Mouse (Mus musculus) layer of hippocampus, postnatal 36 days (tissue): ENCODE measurements at regions not wholly inside any gene's neighbourhood (a gene's known extent, or its start where the extent isn't known, plus 50 kb on each side); places are given as distances from the start of the nearest gene placed in this dataset.
"Not testable (repeated sequence)": the region's sequence is repeated elsewhere in the genome, so short reads cannot be mapped to it uniquely, and the experiment has no call there.

Experiments
- DNase-seq, 2 experiments: peaks; one replicate each; pipeline ENCODE4 v3.0.0; 2022

DNA sequence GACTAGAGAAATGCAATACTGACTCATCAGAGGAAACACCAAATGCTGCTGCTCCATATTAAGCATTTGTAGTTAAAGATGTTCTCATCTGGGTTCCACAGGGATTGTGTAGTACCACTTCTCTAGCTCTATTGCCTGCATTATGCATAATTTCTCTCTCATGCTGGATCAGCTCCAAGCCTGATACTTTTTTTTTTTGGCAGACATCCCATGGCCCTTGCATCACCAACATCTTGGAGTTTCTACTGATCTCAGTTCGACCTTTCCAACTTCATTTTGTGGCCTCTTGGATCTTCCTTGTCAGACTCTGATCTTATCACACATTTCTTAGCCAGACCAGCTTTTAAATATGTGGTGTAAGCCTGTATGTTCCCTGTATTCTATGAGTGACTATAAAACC, 701.1 kb upstream of the Nr2f1 start:
- DNase-seq: no peak

DNA sequence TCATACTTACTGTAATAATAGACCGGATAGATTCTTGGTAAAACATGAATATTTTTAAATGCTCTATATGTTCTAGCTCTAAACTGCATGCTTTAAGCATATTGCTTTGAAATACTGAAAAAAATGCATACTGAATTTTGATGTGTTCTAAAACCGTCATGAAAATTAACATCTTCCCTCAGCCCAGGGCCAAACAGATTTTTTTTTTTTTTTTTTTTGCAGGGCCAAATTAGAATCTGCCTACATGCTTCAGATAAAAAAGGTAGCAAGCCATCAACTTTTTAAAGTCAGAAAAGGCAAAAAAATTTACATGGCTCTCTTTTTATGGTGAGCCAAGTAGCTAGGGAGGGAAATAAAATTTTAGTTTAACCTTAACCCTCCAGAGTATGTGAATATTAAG, 692.7 kb upstream of the Nr2f1 start:
- DNase-seq: no peak

DNA sequence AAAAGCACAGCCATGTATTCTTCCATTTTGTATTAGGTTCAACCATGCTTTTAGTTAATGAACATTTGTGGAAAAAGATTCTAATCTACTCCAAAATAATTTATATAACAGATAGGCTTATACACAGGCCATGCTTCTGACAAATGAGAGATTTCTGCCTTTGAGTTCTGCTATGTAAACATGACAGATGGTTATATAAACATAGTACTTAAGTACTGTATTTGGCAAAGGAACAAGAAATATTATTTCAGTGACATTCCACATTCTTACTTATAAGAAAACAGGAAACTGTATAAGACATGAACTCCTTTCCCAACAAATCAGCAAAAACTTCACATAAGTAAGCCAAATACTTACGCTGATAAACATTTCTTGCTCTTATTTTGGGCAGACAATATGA, 683.5 kb upstream of the Nr2f1 start:
- no peak for DNase-seq

DNA sequence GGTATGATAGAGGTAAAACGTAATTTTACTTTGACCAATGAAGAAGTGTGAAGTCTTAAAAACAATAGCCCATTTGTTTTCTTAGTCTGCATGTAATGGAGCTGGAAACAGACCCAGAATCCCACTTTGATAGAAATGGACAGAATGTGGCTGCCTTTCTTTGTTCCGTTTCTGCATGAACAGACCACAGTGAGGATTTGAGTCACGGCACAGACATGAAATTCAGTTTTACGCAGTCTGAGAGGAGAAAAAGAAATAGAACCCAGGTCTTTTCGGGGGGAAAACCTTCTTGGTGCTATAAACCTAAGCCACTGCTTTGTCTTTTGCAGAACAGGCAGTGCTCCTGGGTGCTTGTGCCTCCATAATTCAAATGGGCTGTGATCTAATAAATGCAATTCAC, 673.0 kb upstream of the Nr2f1 start:
- no peak for DNase-seq

DNA sequence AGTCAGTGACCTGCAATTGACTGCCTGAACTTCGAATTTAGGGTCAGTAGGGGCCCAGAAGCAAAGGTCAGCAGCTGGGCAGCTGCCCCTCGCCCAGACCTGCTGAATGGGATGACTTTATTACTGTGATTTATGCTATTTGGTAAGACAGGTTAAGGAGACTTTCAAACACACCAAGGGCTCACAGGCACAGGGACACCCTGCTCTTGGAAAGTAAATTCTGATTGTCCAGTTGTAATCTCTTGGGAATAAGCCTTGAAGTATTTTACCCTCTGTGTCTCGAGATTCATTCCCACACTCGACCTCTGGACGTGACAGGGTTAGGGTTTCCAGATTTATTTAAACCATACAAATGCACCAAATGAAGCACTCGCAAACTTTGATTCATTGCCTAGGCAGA, 672.4 kb upstream of the Nr2f1 start:
- no peak for DNase-seq

DNA sequence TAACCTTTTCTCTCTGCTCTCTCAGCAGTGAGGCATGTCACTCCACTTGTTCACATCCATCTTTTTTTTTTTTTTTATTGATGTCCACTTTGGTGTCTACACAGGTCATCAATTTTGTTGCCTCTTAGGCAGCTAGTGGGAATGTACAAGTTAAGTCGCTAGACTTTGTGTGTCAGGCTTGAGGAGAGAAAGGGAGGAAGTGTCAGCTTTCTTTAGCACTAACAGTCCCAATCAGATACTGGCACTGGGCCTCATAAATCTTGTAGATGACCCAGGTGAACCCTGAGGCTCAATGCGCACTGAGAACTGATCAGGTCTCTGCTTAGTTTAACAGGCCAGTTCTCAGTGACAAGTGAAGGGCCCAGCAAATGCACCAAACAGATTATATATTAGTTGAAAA, 671.7 kb upstream of the Nr2f1 start:
- no peak for DNase-seq

DNA sequence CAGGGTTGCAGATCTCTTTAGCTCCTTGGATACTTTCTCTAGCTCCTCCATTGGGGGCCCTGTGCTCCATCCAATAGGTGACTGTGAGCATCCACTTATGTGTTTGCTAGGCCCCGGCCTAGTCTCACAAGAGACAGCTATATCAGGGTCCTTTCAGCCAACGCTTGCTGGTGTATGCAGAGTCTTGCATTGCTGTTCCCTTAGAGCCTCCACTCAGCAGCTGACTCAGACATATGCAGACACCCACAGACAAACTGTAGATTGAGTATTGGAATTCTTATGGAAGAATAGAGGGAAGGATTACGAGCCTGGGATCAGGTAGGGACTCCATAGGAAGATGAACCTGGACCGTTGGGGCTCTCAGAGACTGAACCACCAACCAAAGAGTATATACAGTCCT, 624.8 kb upstream of the Nr2f1 start:
- not testable (repeated sequence) for DNase-seq

DNA sequence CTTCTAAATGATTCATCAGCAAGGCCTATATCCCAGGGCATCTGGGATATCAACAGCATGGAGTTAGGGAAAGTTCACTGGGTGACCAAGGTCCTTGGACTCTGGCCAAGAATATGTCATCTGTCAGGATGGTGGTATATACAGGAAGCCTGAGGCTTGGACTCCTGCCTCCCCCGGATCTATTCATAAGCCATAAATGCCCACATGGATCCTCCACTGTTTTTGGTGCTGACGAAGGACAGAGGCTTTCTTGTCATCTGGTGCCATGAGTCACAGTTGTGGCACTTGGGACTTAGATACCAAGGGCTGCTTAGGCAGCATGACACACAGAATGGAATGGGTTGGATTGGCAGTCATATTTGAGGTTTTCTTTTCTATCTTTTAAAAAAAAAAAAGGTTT, 610.1 kb upstream of the Nr2f1 start:
- DNase-seq: no peak

DNA sequence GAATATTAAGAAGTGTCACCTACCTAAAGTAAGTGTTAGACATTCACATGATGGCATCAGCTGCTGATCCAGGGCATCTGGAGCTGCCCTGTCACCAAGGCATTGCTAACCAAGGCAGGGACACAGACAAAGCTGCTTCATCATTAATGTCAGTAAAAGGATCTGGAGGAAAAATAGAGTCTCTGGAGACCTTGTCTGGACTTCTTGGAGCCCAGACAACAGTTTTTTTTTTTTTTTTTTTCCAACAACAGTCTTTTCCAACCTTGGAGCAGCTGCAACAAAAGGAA, 603.2 kb upstream of the Nr2f1 start:
- DNase-seq: no peak

DNA sequence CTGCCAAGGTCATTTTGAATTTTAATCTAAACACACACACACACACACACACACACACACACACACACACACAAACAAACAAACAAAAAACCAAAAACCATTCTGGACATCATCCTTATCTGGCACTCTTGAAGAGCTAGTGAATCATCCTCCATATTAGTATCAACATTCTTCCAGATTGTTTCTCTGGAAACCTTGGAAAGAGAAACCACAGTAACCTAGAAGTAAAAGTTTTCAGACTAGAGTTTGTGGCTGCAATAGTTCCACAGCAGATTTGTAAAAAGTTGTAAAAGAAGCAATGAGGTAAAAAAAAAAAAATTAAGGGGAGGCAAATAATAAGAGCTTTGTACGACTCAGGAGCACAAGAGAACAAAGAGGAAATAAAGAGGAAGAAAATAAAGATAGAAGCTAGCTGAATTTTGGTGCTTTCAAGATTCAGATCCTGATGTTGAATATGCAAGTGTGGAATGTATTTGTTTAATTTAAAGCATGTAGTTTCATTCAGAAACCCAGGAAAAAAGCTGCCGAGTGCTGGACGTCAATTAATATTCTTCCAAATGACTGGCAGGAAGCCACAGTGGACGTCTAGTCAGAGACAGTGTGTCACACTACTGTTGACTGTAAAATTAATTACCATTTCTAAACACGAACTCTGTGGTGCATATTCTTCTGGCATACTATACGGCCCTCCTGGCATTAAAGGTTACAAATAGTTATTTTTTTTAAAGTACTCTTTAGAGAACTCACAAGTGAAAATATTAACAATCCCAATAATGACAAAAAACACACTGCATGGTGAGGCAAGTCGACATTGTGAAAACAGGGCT, 602.7 kb upstream of the Nr2f1 start:
- no peak for DNase-seq

DNA sequence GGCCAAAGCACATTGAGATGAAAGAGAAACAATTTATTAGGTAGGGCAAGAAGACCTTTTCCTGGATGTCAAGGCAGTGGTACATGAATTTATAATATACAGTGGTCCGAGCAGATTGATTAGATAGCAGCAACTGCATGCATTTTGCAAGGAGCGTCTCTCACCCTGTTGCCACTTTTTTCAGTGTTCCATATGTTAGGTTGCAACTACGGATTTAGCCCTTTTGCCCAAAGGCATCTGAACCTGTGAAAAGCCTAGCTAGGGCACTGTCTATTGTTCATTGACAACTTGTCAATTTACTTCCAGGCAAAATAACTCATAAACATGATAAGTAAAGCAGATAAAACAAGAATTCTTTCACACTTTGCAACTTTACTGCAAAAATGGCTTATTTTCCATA, 600.1 kb upstream of the Nr2f1 start:
- no peak for DNase-seq

DNA sequence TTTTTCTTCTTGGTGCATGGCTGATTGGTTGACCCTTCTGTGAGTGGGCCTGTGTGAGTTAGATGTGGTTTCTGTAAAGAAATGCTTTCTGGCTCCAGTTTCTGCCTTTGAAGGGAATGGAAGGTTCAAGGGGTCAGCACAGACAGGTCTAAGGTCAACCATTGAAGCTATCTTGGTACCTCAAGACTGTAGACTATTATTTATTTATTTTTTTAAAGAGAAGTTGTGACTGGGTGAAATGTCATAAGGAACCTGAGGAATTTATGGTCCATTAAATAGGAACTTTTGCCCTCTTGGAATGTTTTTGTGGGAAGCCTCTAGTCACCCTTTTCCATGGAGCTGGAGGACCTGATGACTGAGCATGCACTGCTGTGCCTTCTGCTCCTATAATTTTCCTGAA, 595.7 kb upstream of the Nr2f1 start:
- no peak for DNase-seq

DNA sequence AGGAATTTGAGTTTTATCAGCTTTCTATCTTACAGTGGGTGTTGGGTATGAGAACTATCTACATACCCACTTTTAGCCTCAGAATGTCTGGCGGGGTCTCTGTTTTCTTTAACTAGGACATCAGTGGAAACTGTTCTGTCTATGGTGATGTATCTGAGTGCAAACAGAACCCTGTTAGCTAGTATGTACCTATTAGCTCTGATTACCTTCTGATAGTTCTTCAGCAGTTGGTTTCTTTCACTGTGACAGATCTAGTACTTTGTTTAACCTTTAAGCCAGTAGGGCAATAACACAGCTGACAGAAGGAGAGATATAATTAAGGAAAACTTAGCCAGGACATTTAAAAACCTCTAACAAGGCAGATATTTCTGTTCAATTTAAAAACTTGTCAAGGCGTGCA, 584.7 kb upstream of the Nr2f1 start:
- DNase-seq: no peak

DNA sequence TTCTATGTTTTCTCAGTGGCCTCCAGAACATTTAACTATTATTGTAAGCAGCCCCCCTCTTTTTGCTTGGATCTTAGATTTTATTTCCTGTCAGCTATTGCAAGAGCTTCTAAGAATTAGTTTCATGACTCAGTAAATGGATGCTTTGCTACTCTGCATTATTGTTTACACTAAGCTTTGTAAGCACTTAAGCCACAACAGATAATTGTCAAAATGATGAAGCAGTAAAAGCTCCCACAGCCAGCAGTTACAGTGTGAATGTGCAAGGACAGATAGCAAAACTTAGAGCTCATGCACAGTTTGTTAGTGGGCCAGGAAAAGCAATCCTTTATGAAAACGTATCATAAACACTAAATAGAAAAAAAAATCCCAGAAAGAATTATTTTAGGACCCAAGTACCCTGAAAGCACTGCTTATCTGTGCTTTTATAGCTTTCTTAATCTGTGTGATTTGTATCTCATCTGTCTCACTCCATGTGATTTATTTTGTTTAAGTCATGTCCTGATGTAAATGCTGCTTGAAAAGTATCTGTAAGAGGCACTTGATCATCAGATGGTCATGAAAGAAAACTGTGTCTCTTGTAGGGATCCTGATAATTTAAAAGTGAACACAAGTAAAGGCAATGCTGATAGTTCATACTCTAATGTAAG, 584.2 kb upstream of the Nr2f1 start:
- no peak for DNase-seq
